Mouse (Mus musculus) Muller cell, postnatal 12 days (primary cell): Measurements from ENCODE around the gene 1810009A15Rik.

Experiments used
- DNase-seq: peaks from one replicate; pipeline ENCODE4 v3.0.0-alpha.2; 2015; ENCODE audit errors: inconsistent ontology term

1810009A15Rik gene

GRCm38 (mm10) chr19:8920073-8920736, 31.6 kb downstream of the 1810009A15Rik start, which contains the start of gene B3gat3:
Gene B3gat3 (plus strand): TSS chr19:8920374.
- peak; percentile 96 for DNase-seq

- peak; percentile 55 for DNase-seq
Measured at GRCm38 (mm10) chr19:8920836-8921291, 32.2 kb downstream of the 1810009A15Rik start.

DNA sequence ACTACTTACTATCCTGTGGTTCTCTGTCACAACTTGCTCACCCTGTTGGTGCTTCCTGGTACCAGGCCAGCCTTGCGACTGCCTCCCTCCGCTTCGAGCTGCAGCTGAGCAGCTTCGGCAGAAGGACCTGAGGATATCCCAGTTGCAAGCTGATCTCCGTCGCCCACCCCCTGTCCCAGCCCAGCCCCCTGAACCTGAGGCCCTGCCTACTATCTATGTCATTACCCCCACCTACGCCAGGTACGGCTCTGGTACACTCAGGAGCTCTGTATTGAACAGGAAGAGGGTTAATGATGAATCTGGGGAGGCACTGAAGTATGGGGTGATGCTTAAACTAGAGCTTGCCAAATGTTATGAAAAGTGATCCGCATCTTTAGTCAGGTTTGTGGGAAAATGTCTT, 33.1 kb downstream of the 1810009A15Rik start:
- DNase-seq = no peak

- DNase-seq = no peak
Measured at GRCm38 (mm10) chr19:8926766-8927165, 38.1 kb downstream of the 1810009A15Rik start.

DNA sequence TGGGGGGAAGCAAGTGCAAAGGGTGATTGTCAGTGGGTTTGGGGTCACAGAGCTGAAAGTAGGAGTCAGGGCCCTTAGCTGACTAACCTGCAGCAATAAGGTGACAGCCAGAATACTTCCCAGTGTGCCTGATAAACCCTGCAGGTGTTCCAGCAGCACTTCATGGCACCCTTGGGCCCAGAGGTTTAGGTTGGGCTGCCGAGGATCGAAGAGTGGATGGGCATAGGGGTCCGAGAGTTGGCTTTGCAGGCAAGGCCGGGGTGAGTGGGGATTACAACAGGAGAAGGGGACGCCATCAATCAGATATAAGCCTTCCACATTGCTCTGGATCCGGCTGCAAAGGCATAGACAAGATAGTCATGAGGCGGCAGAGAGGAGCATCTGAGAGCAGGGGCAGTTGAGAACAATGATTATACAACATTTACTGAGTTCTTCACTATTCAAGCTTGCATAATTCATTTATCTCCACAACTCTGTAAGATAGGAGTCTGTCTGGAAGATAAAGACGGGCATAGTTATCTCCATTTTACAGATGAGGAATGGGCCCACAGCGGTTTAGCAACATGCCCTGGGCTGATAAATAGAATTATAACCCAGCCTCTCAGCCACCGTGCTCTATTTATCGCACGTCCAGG, 39.4 kb downstream of the 1810009A15Rik start:
- DNase-seq = no peak

- DNase-seq = no peak
Measured at GRCm38 (mm10) chr19:8928689-8929223, 40.1 kb downstream of the 1810009A15Rik start.

DNA sequence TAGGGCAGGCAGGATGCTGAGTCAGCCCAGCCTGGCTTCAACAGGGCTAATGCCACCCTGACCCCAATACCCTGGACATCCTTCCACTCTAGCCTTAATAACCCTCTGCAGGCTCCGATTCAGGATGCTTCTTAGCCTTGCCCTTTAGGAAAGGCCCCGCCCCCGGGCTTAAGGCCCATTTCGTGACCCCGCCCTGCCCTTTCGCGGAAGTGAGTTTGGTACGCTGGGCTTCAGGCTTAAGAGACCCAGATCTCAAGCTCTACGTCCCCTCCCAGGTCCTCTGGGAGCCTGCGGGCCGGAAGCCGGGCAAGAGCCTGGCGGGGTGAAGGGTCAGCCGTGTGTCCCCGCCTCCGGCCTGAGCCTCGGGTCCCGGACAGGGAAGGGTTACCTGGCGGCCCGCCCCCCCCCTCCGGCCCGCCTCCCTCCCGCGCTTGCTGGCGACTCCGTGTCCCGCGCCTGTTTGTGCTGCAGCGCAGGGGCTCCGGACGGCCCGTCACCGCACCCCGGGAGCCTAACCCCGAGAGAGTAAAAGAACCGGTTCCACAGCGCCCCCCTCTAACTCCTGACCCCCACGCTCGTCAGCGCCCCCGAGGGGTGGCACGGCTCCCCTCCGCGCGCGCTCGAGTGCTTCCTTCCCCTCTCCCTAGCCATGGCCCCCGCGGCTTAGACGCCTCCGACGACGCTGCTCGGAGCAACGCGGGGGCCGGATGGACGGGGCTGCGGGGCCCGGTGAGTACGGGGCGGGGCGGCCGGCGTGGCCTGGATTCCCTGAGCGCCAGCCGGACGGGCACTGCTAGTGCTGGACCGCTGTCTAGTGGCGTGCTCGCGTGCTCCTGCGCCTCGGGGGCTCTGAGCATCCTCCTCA, 40.8 kb downstream of the 1810009A15Rik start, which contains the start of the genes Rom1 and Eml3:
TSS of gene Rom1 (minus strand) at position 133 of the 865 bp plus-strand sequence.
TSS of gene Eml3 (plus strand) at position 329 of the 865 bp plus-strand sequence.
- peak; percentile 90 for DNase-seq

GRCm38 (mm10) chr19:8930117-8930516, 41.5 kb downstream of the 1810009A15Rik start:
- peak; percentile 9 for DNase-seq

DNA sequence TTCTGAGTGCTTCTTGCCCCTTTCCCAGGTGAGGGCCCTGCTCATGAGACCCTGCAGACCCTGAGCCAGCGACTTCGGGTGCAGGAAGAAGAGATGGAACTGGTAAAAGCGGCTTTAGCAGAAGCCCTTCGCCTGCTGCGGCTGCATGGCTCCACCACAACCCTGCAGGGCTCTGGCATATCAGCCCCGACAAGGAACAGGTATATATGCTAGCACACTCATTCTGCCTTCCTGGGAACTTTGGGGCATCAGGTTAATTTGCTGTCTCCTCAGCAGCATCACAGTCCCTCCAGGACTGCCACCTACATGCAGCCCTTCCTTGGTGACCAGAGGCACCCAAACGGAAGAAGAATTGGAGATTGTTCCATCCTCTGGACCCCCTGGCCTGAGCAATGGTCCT, 42.1 kb downstream of the 1810009A15Rik start:
- DNase-seq = no peak

GRCm38 (mm10) chr19:8936736-8937135, 48.1 kb downstream of the 1810009A15Rik start:
- DNase-seq = no peak
